Mouse (Mus musculus): ENCODE measurements around the gene Tjp1. TPM values are rescaled to one million over a fixed set of nuclear protein-coding genes. Genes with fewer than 3 reads are reported as not detected.

The Tjp1 gene
- polyA plus RNA-seq, 1 experiment from 2014 or later = 13.4 TPM

DNA sequence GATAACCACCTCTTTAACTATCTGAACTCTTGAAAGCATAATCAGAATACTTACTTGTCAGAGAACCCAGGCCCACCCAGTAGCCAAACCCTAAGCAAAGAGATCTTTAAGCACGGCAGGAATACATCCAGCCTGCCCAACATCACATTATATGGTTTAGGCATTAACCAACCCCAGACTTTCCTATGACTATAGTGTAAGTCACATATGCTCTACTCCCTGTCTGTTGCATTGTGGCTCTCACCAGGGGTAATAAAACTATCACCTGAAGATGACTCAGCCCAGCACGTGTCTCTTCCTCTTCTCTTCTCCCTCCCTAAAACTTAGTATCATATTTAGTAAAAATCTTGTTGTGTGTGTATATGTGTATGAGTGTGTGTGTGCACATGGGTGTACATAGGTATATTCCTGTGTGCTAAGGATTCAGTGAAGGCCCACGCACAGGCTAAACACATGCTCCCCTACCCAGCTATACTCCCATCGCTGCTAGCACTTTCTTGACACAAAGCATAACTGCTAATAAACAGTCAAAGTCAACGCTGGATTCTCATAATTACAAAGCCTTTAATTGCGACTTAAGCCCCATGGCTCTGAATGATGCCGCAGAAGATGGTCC lies 139.9 kb downstream of the Tjp1 start:
- Histone ChIP-seq H3K4me1 (ENCODE audit: control insufficient read depth, insufficient read depth, low read length) (peaks cover 3% of the 10 kb centered on the region; the same call in 1 of the 2 replicates), H3K27me3 (ENCODE audit: control insufficient read depth, insufficient read depth, low read length) (no peaks in the 10 kb centered on the region), H3K9ac (replicated peaks; ENCODE audit: low read depth, low read length) (no peak overlapping the region), H3K4me3 (ENCODE audit: low read depth, low read length) (no peak overlapping the region), H3K36me3 (ENCODE audit: control insufficient read depth, insufficient read depth, low read length) (no peaks in the 10 kb centered on the region), H3K27ac (ENCODE audit: low read length) (no peak overlapping the region), H3K9me3 (ENCODE audit: control insufficient read depth, low read depth, low read length) (no peaks in the 10 kb centered on the region), H3K4me2 (replicated peaks; ENCODE audit: low read depth, low read length) (no peak overlapping the region)
- no peak for ATAC-seq (ENCODE audit: insufficient number of reproducible peaks, insufficient read depth, low FRiP score, low read depth)
- WGBS = 88% methylated on average over 7 of the region's 7 CpGs

GRCm38 (mm10) chr7:65384775-65385174 lies 142.8 kb downstream of the Tjp1 start:
- no peak overlapping the region for H3K4me2 ChIP-seq (replicated peaks; ENCODE audit: low read depth, low read length)
- H3K9me3 ChIP-seq (ENCODE audit: control insufficient read depth, low read depth, low read length) = no peaks in the 10 kb centered on the region
- H3K27ac ChIP-seq (ENCODE audit: low read length) = no peak overlapping the region
- H3K27me3 ChIP-seq (ENCODE audit: control insufficient read depth, insufficient read depth, low read length) = no peaks in the 10 kb centered on the region
- H3K36me3 ChIP-seq (ENCODE audit: control insufficient read depth, insufficient read depth, low read length) = no peaks in the 10 kb centered on the region
- 94% methylated on average over 7 of the region's 7 CpGs for WGBS
- no peak overlapping the region for H3K4me3 ChIP-seq (ENCODE audit: low read depth, low read length)
- no peak overlapping the region for H3K9ac ChIP-seq (replicated peaks; ENCODE audit: low read depth, low read length)
- H3K4me1 ChIP-seq (ENCODE audit: control insufficient read depth, insufficient read depth, low read length) = peaks cover 8% of the 10 kb centered on the region; the same call in 1 of the 2 replicates
- no peak for ATAC-seq (ENCODE audit: insufficient number of reproducible peaks, insufficient read depth, low FRiP score, low read depth)

- WGBS = 53% methylated on average over 10 of the region's 10 CpGs
- Histone ChIP-seq H3K36me3 (ENCODE audit: control insufficient read depth, insufficient read depth, low read length) (no peaks in the 10 kb centered on the region), H3K9me3 (ENCODE audit: control insufficient read depth, low read depth, low read length) (no peaks in the 10 kb centered on the region), H3K4me1 (ENCODE audit: control insufficient read depth, insufficient read depth, low read length) (peaks cover 12% of the 10 kb centered on the region; the same call in 1 of the 2 replicates), H3K9ac (replicated peaks; ENCODE audit: low read depth, low read length) (no peak overlapping the region), H3K4me2 (replicated peaks; ENCODE audit: low read depth, low read length) (no peak overlapping the region), H3K27me3 (ENCODE audit: control insufficient read depth, insufficient read depth, low read length) (no peaks in the 10 kb centered on the region), H3K4me3 (ENCODE audit: low read depth, low read length) (no peak overlapping the region), H3K27ac (ENCODE audit: low read length) (no peak overlapping the region)
- no peak for ATAC-seq (ENCODE audit: insufficient number of reproducible peaks, insufficient read depth, low FRiP score, low read depth)
Measured at GRCm38 (mm10) chr7:65382515-65383283, 144.9 kb downstream of the Tjp1 start.

- Histone ChIP-seq H3K4me3 (ENCODE audit: low read depth, low read length) (no peak overlapping the region), H3K9ac (replicated peaks; ENCODE audit: low read depth, low read length) (no peak overlapping the region), H3K36me3 (ENCODE audit: control insufficient read depth, insufficient read depth, low read length) (no peaks in the 10 kb centered on the region), H3K4me1 (ENCODE audit: control insufficient read depth, insufficient read depth, low read length) (peaks cover 12% of the 10 kb centered on the region; the same call in 1 of the 2 replicates), H3K4me2 (replicated peaks; ENCODE audit: low read depth, low read length) (no peak overlapping the region), H3K27me3 (ENCODE audit: control insufficient read depth, insufficient read depth, low read length) (no peaks in the 10 kb centered on the region), H3K27ac (ENCODE audit: low read length) (no peak overlapping the region), H3K9me3 (ENCODE audit: control insufficient read depth, low read depth, low read length) (no peaks in the 10 kb centered on the region)
- 45% methylated on average over 6 of the region's 6 CpGs for WGBS
- ATAC-seq (ENCODE audit: insufficient number of reproducible peaks, insufficient read depth, low FRiP score, low read depth) = no peak
Measured at GRCm38 (mm10) chr7:65381896-65382295, 145.7 kb downstream of the Tjp1 start.

DNA sequence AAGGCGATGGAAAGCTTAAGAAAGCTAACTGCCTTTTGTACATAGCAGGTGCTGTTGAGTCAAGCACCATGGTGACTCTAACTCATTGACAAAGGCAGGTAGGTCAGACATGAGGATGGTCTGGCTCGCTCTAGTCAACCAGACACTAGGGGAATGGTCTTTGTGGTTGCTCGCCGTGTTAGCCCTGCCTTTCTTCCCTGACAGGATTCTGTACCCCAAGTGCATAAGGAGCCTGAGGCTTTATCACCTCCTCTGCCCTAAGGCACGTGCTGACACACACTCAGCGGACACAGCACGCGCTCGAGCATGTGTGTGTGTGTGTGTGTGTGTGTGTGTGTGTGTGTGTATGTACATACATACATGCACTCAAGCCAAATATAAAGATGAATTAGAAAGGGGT lies 146.9 kb downstream of the Tjp1 start:
- no peak for ATAC-seq (ENCODE audit: insufficient number of reproducible peaks, insufficient read depth, low FRiP score, low read depth)
- Histone ChIP-seq H3K27ac (ENCODE audit: low read length) (no peak overlapping the region), H3K36me3 (ENCODE audit: control insufficient read depth, insufficient read depth, low read length) (no peaks in the 10 kb centered on the region), H3K4me1 (ENCODE audit: control insufficient read depth, insufficient read depth, low read length) (peaks cover 12% of the 10 kb centered on the region; the same call in 1 of the 2 replicates), H3K9me3 (ENCODE audit: control insufficient read depth, low read depth, low read length) (no peaks in the 10 kb centered on the region), H3K4me2 (replicated peaks; ENCODE audit: low read depth, low read length) (no peak overlapping the region), H3K4me3 (ENCODE audit: low read depth, low read length) (no peak overlapping the region), H3K27me3 (ENCODE audit: control insufficient read depth, insufficient read depth, low read length) (no peaks in the 10 kb centered on the region), H3K9ac (replicated peaks; ENCODE audit: low read depth, low read length) (no peak overlapping the region)
- WGBS = 89% methylated on average over 9 of the region's 9 CpGs

- H3K4me2 ChIP-seq (replicated peaks; ENCODE audit: low read depth, low read length) = no peak overlapping the region
- 47% methylated on average over 9 of the region's 9 CpGs for WGBS
Measured at GRCm38 (mm10) chr7:65378818-65379565, 148.6 kb downstream of the Tjp1 start.

GRCm38 (mm10) chr7:65377521-65377920 lies 150.1 kb downstream of the Tjp1 start:
- H3K27me3 ChIP-seq (ENCODE audit: control insufficient read depth, insufficient read depth, low read length) = no peaks in the 10 kb centered on the region
- no peak for ATAC-seq (ENCODE audit: insufficient number of reproducible peaks, insufficient read depth, low FRiP score, low read depth)
- no peak overlapping the region for H3K4me2 ChIP-seq (replicated peaks; ENCODE audit: low read depth, low read length)
- no peaks in the 10 kb centered on the region for H3K36me3 ChIP-seq (ENCODE audit: control insufficient read depth, insufficient read depth, low read length)
- H3K9ac ChIP-seq (replicated peaks; ENCODE audit: low read depth, low read length) = no peak overlapping the region
- WGBS = 86% methylated on average over 3 of the region's 3 CpGs
- no peak overlapping the region for H3K4me3 ChIP-seq (ENCODE audit: low read depth, low read length)
- H3K4me1 ChIP-seq (ENCODE audit: control insufficient read depth, insufficient read depth, low read length) = peaks cover 8% of the 10 kb centered on the region; the same call in 1 of the 2 replicates
- no peaks in the 10 kb centered on the region for H3K9me3 ChIP-seq (ENCODE audit: control insufficient read depth, low read depth, low read length)
- H3K27ac ChIP-seq (ENCODE audit: low read length) = no peak overlapping the region

More at GRCm38 (mm10) chr7:65378818-65379565, 148.6 kb downstream of the Tjp1 start:
- no peak for ATAC-seq (ENCODE audit: insufficient number of reproducible peaks, insufficient read depth, low FRiP score, low read depth)
- peaks cover 12% of the 10 kb centered on the region; the same call in 1 of the 2 replicates for H3K4me1 ChIP-seq (ENCODE audit: control insufficient read depth, insufficient read depth, low read length)
- H3K4me3 ChIP-seq (ENCODE audit: low read depth, low read length) = no peak overlapping the region
- H3K36me3 ChIP-seq (ENCODE audit: control insufficient read depth, insufficient read depth, low read length) = no peaks in the 10 kb centered on the region
- H3K27ac ChIP-seq (ENCODE audit: low read length) = no peak overlapping the region
- H3K27me3 ChIP-seq (ENCODE audit: control insufficient read depth, insufficient read depth, low read length) = no peaks in the 10 kb centered on the region
- H3K9me3 ChIP-seq (ENCODE audit: control insufficient read depth, low read depth, low read length) = no peaks in the 10 kb centered on the region
- no peak overlapping the region for H3K9ac ChIP-seq (replicated peaks; ENCODE audit: low read depth, low read length)

DNA sequence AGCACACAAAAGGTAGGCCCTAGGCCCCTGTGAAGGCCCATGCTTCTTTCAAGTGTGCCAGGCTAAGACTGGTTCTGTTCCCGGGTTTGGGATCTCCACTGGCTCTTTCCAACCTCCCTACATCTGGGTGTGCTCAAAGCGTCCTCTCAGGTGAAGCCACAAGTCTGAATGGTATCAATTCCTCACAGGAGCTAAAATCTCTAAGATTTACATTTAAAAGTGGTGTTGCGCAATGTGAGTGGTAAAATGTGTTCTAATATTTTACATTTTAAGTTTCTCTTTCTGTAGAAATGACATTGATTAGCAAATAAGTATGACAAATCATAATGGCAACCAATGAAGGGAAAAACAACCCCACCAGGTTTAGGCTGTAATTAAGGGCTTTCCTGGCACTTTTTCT lies 152.0 kb downstream of the Tjp1 start:
- 92% methylated on average over 3 of the region's 3 CpGs for WGBS
- Histone ChIP-seq H3K27ac (ENCODE audit: low read length) (no peak overlapping the region), H3K4me1 (ENCODE audit: control insufficient read depth, insufficient read depth, low read length) (0 out of 2 replicates have a peak, but pooled peaks cover 5% of the 10 kb centered on the region)

More for the DNA sequence above, 152.0 kb downstream of the Tjp1 start:
- H3K4me2 ChIP-seq (replicated peaks; ENCODE audit: low read depth, low read length) = no peak overlapping the region
- no peak overlapping the region for H3K9ac ChIP-seq (replicated peaks; ENCODE audit: low read depth, low read length)
- H3K4me3 ChIP-seq (ENCODE audit: low read depth, low read length) = no peak overlapping the region
- no peaks in the 10 kb centered on the region for H3K36me3 ChIP-seq (ENCODE audit: control insufficient read depth, insufficient read depth, low read length)
- no peak for ATAC-seq (ENCODE audit: insufficient number of reproducible peaks, insufficient read depth, low FRiP score, low read depth)
- H3K27me3 ChIP-seq (ENCODE audit: control insufficient read depth, insufficient read depth, low read length) = no peaks in the 10 kb centered on the region
- H3K9me3 ChIP-seq (ENCODE audit: control insufficient read depth, low read depth, low read length) = no peaks in the 10 kb centered on the region
